Mouse (Mus musculus) spleen, embryonic (tissue): Measurements from ENCODE around the gene Otud5.
"Not testable (repeated sequence)": the region's sequence is repeated elsewhere in the genome, so short reads cannot be mapped to it uniquely, and the experiment has no call there.

Source experiments
- CTCF ChIA-PET: fragments of 350-600 bp; sonication (Branson Sonifier 250); formaldehyde crosslinking; loops from one replicate; lab custom pipeline; 2022; lab: Charles Lee

Otud5 gene

GRCm38 (mm10) chrX:7879819-7880218 lies 38.7 kb downstream of the Otud5 start:
- CTCF ChIA-PET, result interaction anchor here (0.6 to 0.7 kb wide), 2 partner anchors 67 to 1013 kb away, joined by 3 read pairs; partner anchors contain the start of gene B630019K06Rik

GRCm38 (mm10) chrX:7883841-7884567 lies 42.8 kb downstream of the Otud5 start, which contains the start of gene Slc35a2:
TSS of gene Slc35a2 (plus strand) at chrX:7884028.
- CTCF ChIA-PET, result no interaction called here

DNA sequence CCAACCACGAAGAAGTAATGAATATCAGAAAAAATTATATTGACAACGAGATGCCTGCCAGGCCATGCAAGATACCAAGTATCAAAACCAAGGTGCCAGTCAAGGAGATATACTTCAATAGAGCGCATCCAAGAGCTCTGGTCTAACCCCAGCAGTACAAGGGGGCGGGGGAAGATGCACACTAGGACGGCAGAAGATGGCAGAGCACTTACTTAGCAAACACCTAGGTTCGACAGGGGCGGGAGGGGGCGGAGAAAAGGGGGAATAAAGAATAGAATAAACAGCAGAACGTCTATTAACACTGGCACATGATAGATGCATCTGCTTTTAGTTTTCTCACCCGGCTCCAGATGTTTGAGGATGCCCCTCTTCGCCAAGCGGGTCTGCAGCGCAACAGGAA lies 57.0 kb downstream of the Otud5 start:
- CTCF ChIA-PET, result interaction anchor here (1.1 kb wide), 1 partner anchor 10 kb away, joined by 3 read pairs; no protein-coding TSS in a partner anchor

DNA sequence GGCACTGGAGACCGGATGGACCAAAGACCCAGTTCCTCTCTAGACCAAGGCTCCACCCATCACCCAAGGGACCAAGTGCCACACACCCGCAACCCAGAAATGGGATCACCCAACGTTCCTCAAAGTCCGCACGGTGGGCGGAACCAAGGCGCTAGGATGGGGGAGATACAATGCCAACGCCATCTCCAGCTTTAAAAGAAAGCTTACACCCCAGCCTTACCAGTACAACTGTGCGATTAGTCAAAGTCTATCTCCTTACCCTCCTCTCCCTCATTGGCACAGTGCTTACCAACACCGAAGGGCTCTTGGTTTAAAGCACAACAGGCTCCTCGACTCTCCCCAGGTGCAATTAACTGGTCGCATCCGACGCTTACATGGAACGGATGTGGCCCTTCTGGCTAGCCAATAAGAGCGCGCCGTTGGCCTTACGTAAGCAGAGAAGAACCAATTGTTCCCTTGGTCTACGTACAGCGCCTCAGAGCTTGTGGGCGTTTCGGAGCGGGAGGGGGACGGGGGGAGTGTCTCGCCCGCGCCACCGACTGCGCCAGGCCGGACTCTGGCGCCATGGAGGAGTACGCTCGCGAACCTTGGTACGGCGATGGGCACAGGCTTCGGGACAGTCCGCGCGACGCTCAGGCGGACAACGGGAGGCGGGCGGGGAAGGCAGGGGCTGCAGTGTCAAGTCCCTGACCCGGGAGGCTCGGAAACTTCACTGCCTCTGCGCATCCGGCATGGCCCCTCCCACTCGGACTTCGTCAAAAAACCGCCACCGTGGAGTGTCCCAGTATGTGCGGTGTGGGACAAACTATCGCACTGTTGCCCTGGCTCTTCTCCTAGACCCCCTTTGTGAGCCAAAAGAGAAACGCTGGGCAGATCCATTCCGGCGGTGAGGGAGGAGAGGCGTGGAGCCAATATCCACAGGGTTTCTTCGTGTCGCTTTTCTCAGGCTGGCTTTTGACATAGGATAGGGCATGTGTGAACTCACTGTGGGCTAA lies 58.0 kb downstream of the Otud5 start, which contains the start of the genes Pqbp1 and Timm17b:
TSS of gene Pqbp1 (minus strand) at position 390 of the 995 bp plus-strand sequence.
TSS of gene Timm17b (plus strand) at position 478 of the 995 bp plus-strand sequence.
- CTCF ChIA-PET, result no interaction called here

DNA sequence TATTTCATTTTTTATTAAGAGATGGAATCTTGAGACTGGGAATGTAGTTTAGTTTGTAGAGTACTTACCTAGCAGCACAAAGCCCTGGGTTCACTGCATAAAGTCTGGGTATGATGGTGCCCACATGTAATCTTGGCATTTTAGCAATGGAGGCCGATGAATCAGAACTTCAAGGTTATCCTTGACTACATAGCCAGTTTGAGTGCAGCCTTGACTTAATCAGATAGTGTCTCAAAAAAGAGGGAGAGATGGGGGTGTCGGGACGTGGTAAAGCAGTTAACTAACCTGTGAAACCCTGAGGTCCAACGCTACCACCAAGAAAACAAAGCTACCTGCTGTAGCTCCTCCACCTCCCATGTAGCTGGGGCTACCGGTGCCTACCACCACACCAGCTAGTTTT lies 63.3 kb downstream of the Otud5 start:
- CTCF ChIA-PET, result no interaction called here

DNA sequence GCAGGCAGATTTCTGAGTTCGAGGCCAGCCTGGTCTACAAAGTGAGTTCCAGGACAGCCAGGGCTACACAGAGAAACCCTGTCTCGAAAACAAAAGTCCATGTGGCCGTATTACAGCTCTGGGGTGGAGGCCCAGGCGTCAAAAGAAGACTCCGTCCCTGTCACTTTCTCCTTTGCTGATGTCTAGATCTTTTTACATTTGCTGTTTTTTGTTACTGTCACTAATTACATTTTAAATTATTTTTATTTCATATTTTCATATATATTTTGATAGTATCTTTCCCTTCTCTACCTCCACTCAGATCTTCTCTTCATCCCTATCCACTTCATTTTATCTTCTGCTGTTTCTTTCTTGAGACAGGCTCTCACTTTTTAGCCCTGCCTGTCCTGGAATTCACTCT lies 66.6 kb downstream of the Otud5 start, which contains the start of gene Gm10491:
TSS of gene Gm10491 (minus strand) at position 101 of the 400 bp plus-strand sequence.
- CTCF ChIA-PET, result no interaction called here

DNA sequence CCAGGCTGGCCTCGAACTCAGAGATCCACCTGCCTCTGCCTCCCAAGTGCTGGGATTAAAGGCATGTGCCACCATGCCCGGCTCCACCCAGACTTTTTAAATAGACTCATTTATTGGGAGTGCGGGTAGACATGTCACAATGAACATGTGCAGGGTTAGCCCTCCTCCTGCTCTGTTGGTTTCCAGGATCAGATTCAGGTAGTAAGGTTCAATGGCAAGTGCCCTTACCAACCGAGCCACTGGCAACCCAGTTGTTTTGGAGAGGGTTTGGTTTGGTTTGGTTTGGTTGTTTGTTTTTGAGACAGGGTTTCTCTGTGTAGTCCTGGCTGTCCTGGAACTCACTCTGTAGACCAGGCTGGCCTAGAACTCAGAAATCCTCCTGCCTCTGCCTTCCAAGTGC lies 68.1 kb downstream of the Otud5 start, which contains the start of gene Gm10490:
TSS of gene Gm10490 (plus strand) at position 301 of the 400 bp plus-strand sequence.
- CTCF ChIA-PET, result not testable (repeated sequence)

GRCm38 (mm10) chrX:7910473-7910872 lies 69.3 kb downstream of the Otud5 start:
- CTCF ChIA-PET, result no interaction called here

- CTCF ChIA-PET, result not testable (repeated sequence)
Observed at GRCm38 (mm10) chrX:7915669-7916068, 74.5 kb downstream of the Otud5 start.

DNA sequence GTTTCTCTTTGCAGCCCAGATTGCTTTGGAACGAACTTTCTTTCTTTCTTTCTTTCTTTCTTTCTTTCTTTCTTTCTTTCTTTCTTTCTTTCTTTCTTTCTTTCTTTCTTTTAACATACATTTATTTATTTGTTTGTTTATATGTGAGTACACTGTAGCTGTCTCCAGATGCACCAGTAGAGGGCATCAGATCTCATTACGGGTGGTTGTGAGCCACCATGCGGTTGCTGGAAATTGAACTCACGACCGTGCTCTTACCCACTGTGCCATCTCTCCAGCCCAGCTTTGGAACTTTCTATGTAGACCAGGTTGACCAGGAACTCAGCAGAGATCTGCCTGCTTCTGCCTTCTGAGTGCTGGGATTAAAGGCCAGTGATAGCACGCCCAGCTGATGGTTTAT lies 76.8 kb downstream of the Otud5 start:
- CTCF ChIA-PET, result not testable (repeated sequence)

- CTCF ChIA-PET, result no interaction called here
Observed at GRCm38 (mm10) chrX:7919601-7920383, 78.6 kb downstream of the Otud5 start, which contains the start of gene Pcsk1n. TSS of gene Pcsk1n (plus strand) at chrX:7919822.

- CTCF ChIA-PET, result no interaction called here
Observed at GRCm38 (mm10) chrX:7922032-7922431, 80.9 kb downstream of the Otud5 start.
